Mouse (Mus musculus): ENCODE results near the gene Jak3. TPM values are rescaled to one million over a fixed set of nuclear protein-coding genes. Genes with fewer than 3 reads are reported as not detected.

Jak3 gene
- total and polyA plus RNA-seq, 3 experiments = 13.3 to 47.1 (median 37.8) TPM

DNA sequence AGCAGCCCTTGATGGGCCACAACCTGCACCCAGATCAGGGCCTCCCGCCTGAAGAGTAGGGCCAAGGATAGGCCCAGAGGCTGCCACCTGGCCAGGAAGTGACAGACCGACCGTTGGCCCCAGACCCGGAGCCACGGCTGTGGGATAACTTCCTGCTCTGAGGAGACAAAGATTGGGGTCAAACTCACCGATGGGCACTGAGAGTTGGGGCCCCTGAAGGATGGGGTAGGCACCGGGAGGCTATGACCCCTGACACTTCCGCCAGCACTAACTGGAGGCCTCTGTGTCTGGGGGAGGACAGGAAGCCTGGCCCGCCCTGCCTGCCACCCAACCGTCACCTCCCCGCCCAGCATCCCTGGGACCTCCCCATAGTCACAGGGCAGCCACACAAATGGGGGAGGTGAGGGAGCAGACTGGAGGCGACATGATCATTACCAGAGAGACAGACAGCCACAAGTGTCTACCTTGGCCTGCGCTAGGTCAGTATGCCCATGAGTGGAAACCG is 47.0 kb downstream of the Jak3 start (continued):
- TF ChIP-seq POLR2AphosphoS2 (IDR thresholded peaks at IDR 0.05; ENCODE audit: low read depth, low read length) (no peak), NRF1 (IDR thresholded peaks at IDR 0.05; ENCODE audit: low read depth, low read length) (peak; percentile 41; the same call in 1 of the 2 replicates), MEF2A (IDR thresholded peaks at IDR 0.05; ENCODE audit: borderline replicate concordance, low read depth, low read length) (peak; percentile 27; the same call in 1 of the 2 replicates), POLR2A (IDR thresholded peaks at IDR 0.05; ENCODE audit: low read depth, low read length) (peak; percentile 90), UBTF (IDR thresholded peaks at IDR 0.05; ENCODE audit: low read depth, low read length) (no peak; the same call in 1 of the 2 replicates), ZNF384 (IDR thresholded peaks at IDR 0.05; ENCODE audit: low read depth, low read length) (no peak), MAFK (IDR thresholded peaks at IDR 0.05; ENCODE audit: insufficient replicate concordance, low read length) (no peak), ELF1 (IDR thresholded peaks at IDR 0.05; ENCODE audit: low read depth, low read length) (peak; percentile 92)

DNA sequence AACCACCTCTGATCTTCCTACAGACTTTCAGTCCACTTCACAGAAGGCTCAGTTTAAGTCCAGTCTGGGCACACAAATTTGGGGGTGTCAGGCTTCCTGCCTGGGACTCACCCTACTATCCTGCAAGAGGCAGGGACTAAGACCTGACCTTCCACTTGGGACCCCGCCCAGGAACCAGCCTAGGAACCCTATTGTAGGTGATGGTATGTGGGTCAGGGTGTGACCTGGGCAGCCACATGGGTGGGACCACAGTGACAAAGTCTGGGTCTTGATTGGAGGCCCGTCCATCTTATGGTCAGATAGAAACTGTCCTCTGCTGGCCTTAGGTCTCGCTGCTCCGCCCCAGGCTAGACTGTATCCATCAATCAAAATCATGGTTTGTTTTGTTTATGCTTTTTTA is 48.3 kb downstream of the Jak3 start:
- DNase-seq (ENCODE audit: extremely low read depth) = no peak
- dilution Hi-C loops (cut with MboI; ENCODE audit: extremely low pct_ligation_motif_present, extremely low pct_unique_long_range_greater_than_20kb, low sequenced_read_pairs) (no loop called here), in situ Hi-C loops (cut with MboI; ENCODE audit: low pct_ligation_motif_present, low pct_unique_long_range_greater_than_20kb, low sequenced_read_pairs) (no loop called here)
- H3K27ac ChIP-seq (ENCODE audit: insufficient read depth, low read depth) = peak overlapping the region; percentile 11; the same call in 1 of the 2 replicates
- peaks cover 1% of the 10 kb centered on the region for H3K27me3 ChIP-seq (replicated peaks)
- H3K4me2 ChIP-seq (ENCODE audit: insufficient read depth, low read depth, poor library complexity, severe bottlenecking) = peak overlapping the region; percentile 91
- no peak overlapping the region for H3K9ac ChIP-seq (ENCODE audit: insufficient read depth, low read depth)
- H3K4me1 ChIP-seq (ENCODE audit: control insufficient read depth in 1 of 2, insufficient read depth in 2 of 2) = peaks cover 20 to 64% of the 10 kb centered on the region in 2 experiments
- H3K4me3 ChIP-seq (replicated peaks in 1 of 3; ENCODE audit: low read depth in 2 of 3, low read length in 2 of 3, poor library complexity in 1 of 3) = peak overlapping the region in 2 of 3 experiments; percentile 62 to 75
- no peaks in the 10 kb centered on the region for H3K9me3 ChIP-seq (replicated peaks; ENCODE audit: low read length)
- peaks cover 7% of the 10 kb centered on the region for H3K79me2 ChIP-seq (replicated peaks; ENCODE audit: control insufficient read depth, extremely low read depth, insufficient read depth, poor library complexity, severe bottlenecking)
- TF ChIP-seq NRF1 (IDR thresholded peaks at IDR 0.05; ENCODE audit: low read depth, low read length) (no peak), USF2 (conservative IDR thresholded peaks at IDR 0.05; ENCODE audit: low read depth, low read length) (no peak), KAT2A (IDR thresholded peaks at IDR 0.05; ENCODE audit: insufficient replicate concordance, low read length) (no peak), ZNF384 (IDR thresholded peaks at IDR 0.05; ENCODE audit: low read depth, low read length) (no peak), TCF12 (IDR thresholded peaks at IDR 0.05; ENCODE audit: low read depth, low read length) (0 out of 2 replicates have a peak, but pooled peaks have one; percentile 3), MAZ (IDR thresholded peaks at IDR 0.05; ENCODE audit: low read depth, low read length) (no peak)
- H3K36me3 ChIP-seq (replicated peaks in 1 of 2; ENCODE audit: control insufficient read depth in 1 of 2, insufficient read depth in 1 of 2, low read length in 1 of 2) = peaks cover 23 to 28% of the 10 kb centered on the region in 2 experiments

DNA sequence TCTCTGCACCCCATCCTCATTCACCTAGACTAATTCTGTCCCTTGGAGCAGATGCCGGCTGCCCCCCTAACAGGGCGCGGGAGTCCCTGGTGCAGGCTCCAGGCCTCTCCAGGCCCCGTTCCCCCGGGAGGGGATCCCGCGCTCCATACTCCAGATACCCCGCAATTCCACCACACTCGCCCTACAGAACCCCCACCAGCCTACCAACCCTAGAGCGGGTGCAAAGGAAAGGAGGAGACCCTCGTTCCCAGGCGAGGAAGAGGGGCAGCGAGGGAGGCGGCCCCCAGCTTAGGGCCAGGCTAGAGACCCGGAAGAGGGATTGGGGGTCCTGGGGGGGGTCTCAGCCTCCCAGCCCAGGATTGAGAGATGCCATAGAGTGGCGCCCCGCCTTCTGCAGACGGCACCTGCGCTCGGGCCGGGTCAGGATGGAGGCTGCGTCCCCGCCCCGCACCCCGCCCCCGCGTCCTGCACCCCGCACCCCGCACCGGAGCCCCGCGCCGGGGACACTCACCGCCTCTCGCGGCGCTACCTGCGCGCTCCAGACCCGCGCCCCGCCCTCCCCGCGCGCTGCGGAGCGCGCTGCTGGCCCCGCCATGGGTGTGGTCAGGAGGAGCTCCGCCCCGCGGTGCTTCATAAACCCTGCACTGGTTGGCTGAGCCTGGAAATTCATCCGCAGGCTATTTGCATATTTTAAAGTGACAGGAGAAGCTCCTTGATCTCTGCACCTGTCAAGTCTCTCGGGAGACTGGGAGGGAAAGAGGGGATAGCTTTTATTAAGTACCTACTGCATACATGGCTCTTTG is 49.2 kb downstream of the Jak3 start, which contains the start of gene Fcho1:
Gene Fcho1, minus strand, starts transcription at position 595 of the 803 bp plus-strand sequence.
- Histone ChIP-seq H3K9me3 (replicated peaks; ENCODE audit: low read length) (no peaks in the 10 kb centered on the region), H3K4me1 (ENCODE audit: control insufficient read depth in 1 of 2, insufficient read depth in 2 of 2) (peaks cover 22 to 60% of the 10 kb centered on the region in 2 experiments), H3K4me2 (ENCODE audit: insufficient read depth, low read depth, poor library complexity, severe bottlenecking) (peak within 1 kb of the TSS; percentile 91), H3K27me3 (replicated peaks) (peaks cover 2% of the 10 kb centered on the region), H3K36me3 (replicated peaks in 1 of 2; ENCODE audit: control insufficient read depth in 1 of 2, insufficient read depth in 1 of 2, low read length in 1 of 2) (peaks cover 14 to 19% of the 10 kb centered on the region in 2 experiments), H3K79me2 (replicated peaks; ENCODE audit: control insufficient read depth, extremely low read depth, insufficient read depth, poor library complexity, severe bottlenecking) (peaks cover 7% of the 10 kb centered on the region), H3K4me3 (replicated peaks in 1 of 3; ENCODE audit: low read depth in 2 of 3, low read length in 2 of 3, poor library complexity in 1 of 3) (peak within 1 kb of the TSS; percentile 62 to 74 (median 67)), H3K27ac (ENCODE audit: insufficient read depth, low read depth) (no peak within 1 kb of the TSS), H3K9ac (ENCODE audit: insufficient read depth, low read depth) (peak within 1 kb of the TSS; percentile 79)
- in situ Hi-C loops (cut with MboI; ENCODE audit: low pct_ligation_motif_present, low pct_unique_long_range_greater_than_20kb, low sequenced_read_pairs) (no loop called here), dilution Hi-C loops (cut with MboI; ENCODE audit: extremely low pct_ligation_motif_present, extremely low pct_unique_long_range_greater_than_20kb, low sequenced_read_pairs) (no loop called here)
- DNase-seq (ENCODE audit: extremely low read depth) = peak; percentile 92
- TF ChIP-seq MXI1 (IDR thresholded peaks at IDR 0.05; ENCODE audit: low read depth, low read length) (peak; percentile 51; the same call in 1 of the 2 replicates), CHD2 (IDR thresholded peaks at IDR 0.05; ENCODE audit: low read length) (no peak), MAZ (IDR thresholded peaks at IDR 0.05; ENCODE audit: low read depth, low read length) (0 out of 2 replicates have a peak, but pooled peaks have one; percentile 67), RAD21 (IDR thresholded peaks at IDR 0.05; ENCODE audit: low read depth, low read length) (no peak), POLR2A (IDR thresholded peaks at IDR 0.05; ENCODE audit: low read depth, low read length) (peak; percentile 55; the same call in 1 of the 2 replicates), E2F4 (IDR thresholded peaks at IDR 0.05; ENCODE audit: insufficient replicate concordance, low read depth, low read length) (peak; percentile 74; the same call in 1 of the 2 replicates), MAX (IDR thresholded peaks at IDR 0.05; ENCODE audit: low read length) (no peak), EP300 (IDR thresholded peaks at IDR 0.05; ENCODE audit: low read length) (no peak), ELF1 (IDR thresholded peaks at IDR 0.05; ENCODE audit: low read depth, low read length) (0 out of 2 replicates have a peak, but pooled peaks have one; percentile 15), NRF1 (IDR thresholded peaks at IDR 0.05; ENCODE audit: low read depth, low read length) (peak; percentile 56), MYC (IDR thresholded peaks at IDR 0.05; ENCODE audit: low read depth, low read length) (no peak), CHD1 (IDR thresholded peaks at IDR 0.05; ENCODE audit: low read depth, low read length) (no peak), UBTF (IDR thresholded peaks at IDR 0.05; ENCODE audit: low read depth, low read length) (no peak), TCF12 (IDR thresholded peaks at IDR 0.05; ENCODE audit: low read depth, low read length) (peak; percentile 5; the same call in 1 of the 2 replicates), TBP (conservative IDR thresholded peaks at IDR 0.05; ENCODE audit: low read depth, low read length) (no peak), ZC3H11A (IDR thresholded peaks at IDR 0.05; ENCODE audit: low read depth, low read length) (no peak), HCFC1 (IDR thresholded peaks at IDR 0.05; ENCODE audit: low read depth, low read length) (no peak), IRF4 (IDR thresholded peaks at IDR 0.05; ENCODE audit: low read depth, low read length) (no peak), POLR2AphosphoS2 (IDR thresholded peaks at IDR 0.05; ENCODE audit: low read depth, low read length) (no peak), SIN3A (IDR thresholded peaks at IDR 0.05; ENCODE audit: low read length) (no peak), BHLHE40 (IDR thresholded peaks at IDR 0.05; ENCODE audit: low read depth, low read length) (no peak)
